Mouse (Mus musculus): ENCODE measurements around the gene Ppp1r13b. TPM values are rescaled to one million over a fixed set of nuclear protein-coding genes. Genes with fewer than 3 reads are reported as not detected.

Ppp1r13b gene
- polyA plus RNA-seq, 1 experiment from 2014 or later = 13.6 TPM

DNA sequence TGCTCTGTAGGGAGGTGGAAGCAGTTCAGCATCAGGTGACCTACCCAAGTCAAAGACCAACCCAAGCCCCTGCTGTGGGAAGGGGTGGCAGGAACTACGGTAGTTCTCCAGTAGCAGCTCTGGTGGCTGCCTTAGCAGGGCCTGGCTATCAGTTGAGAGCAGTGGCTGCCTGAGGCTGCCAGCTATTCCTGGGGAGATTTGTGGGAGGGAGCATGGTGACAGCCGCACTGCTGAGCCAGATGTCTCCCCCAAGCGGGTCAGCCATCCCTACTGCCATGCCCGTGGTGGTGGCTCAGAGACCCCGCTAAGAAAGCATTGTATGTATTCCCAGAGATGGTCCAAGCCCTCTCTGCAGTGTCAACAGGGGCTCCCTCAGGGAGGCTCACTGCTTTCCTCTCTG is 75.3 kb downstream of the Ppp1r13b start:
- Histone ChIP-seq H3K4me3 (ENCODE audit: low read depth, low read length) (no peak overlapping the region), H3K9ac (ENCODE audit: low read depth, low read length) (no peak overlapping the region), H3K36me3 (ENCODE audit: control insufficient read depth, insufficient read depth) (peaks cover 98% of the 10 kb centered on the region), H3K9me3 (ENCODE audit: control insufficient read depth) (no peaks in the 10 kb centered on the region), H3K4me2 (replicated peaks; ENCODE audit: low read depth) (no peak overlapping the region), H3K27me3 (replicated peaks; ENCODE audit: control insufficient read depth, insufficient read depth, low read length) (no peaks in the 10 kb centered on the region), H3K27ac (ENCODE audit: low read depth, low read length) (no peak overlapping the region), H3K4me1 (replicated peaks; ENCODE audit: control insufficient read depth, insufficient read depth, low read length) (no peaks in the 10 kb centered on the region)
- no peak for TF ChIP-seq CTCF (IDR thresholded peaks at IDR 0.05; ENCODE audit: low read depth)
- 85% methylated on average over 5 of the region's 5 CpGs for WGBS
- no peak for ATAC-seq

DNA sequence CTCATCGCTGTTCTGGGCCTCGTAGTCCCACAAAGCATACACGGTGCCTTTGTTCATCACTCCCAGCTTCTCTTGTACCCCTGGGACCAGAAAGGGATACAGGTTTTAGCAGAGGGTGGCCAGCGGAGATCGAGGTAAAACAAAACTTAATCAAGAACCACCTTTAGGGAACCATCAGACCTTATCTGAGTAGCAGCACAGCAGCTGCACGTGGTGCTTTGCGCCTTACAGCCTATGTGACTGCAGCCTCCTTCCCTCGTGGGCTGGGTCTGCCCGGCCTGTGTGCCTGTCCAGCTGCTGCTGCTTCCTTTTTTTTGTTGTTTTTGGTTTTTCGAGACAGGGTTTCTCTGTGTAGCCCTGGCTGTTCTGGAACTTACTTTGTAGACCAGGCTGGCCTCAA is 77.5 kb downstream of the Ppp1r13b start:
- Histone ChIP-seq H3K4me2 (replicated peaks; ENCODE audit: low read depth) (no peak overlapping the region), H3K9ac (ENCODE audit: low read depth, low read length) (no peak overlapping the region), H3K27ac (ENCODE audit: low read depth, low read length) (no peak overlapping the region), H3K4me1 (replicated peaks; ENCODE audit: control insufficient read depth, insufficient read depth, low read length) (no peaks in the 10 kb centered on the region), H3K36me3 (ENCODE audit: control insufficient read depth, insufficient read depth) (peaks cover 98% of the 10 kb centered on the region), H3K9me3 (ENCODE audit: control insufficient read depth) (no peaks in the 10 kb centered on the region), H3K27me3 (replicated peaks; ENCODE audit: control insufficient read depth, insufficient read depth, low read length) (no peaks in the 10 kb centered on the region), H3K4me3 (ENCODE audit: low read depth, low read length) (no peak overlapping the region)
- no peak for ATAC-seq
- WGBS = 80% methylated on average over 10 of the region's 10 CpGs
- TF ChIP-seq CTCF (IDR thresholded peaks at IDR 0.05; ENCODE audit: low read depth) = no peak

DNA sequence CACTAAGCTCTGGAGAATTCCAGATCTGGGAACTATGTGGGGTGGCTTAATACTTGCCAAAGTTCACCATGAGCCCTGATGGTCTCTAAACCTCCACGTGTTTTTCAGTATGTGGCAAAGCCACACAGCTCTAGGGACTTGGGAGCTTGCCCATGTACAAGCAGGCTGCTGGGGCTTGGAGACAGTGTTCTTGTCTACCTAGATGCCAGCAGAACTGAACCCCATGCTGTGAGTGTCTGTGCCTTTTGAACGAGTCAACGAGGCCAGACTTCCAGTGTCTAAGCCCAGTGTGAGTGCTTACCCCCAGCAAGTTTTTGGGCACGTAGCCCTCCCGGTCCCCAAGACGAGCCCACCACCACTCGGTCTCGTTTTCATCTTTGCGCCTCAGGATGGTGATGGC is 78.0 kb downstream of the Ppp1r13b start:
- no peak for ATAC-seq
- Histone ChIP-seq H3K4me3 (ENCODE audit: low read depth, low read length) (no peak overlapping the region), H3K36me3 (ENCODE audit: control insufficient read depth, insufficient read depth) (peaks cover 98% of the 10 kb centered on the region)

GRCm38 (mm10) chr12:111829447-111829846 is 78.5 kb downstream of the Ppp1r13b start:
- Histone ChIP-seq H3K9me3 (ENCODE audit: control insufficient read depth) (no peaks in the 10 kb centered on the region), H3K4me1 (replicated peaks; ENCODE audit: control insufficient read depth, insufficient read depth, low read length) (no peaks in the 10 kb centered on the region), H3K4me2 (replicated peaks; ENCODE audit: low read depth) (no peak overlapping the region), H3K4me3 (ENCODE audit: low read depth, low read length) (no peak overlapping the region), H3K9ac (ENCODE audit: low read depth, low read length) (no peak overlapping the region), H3K27ac (ENCODE audit: low read depth, low read length) (no peak overlapping the region), H3K27me3 (replicated peaks; ENCODE audit: control insufficient read depth, insufficient read depth, low read length) (no peaks in the 10 kb centered on the region), H3K36me3 (ENCODE audit: control insufficient read depth, insufficient read depth) (peaks cover 99% of the 10 kb centered on the region)
- WGBS = 76% methylated on average over 5 of the region's 5 CpGs
- TF ChIP-seq CTCF (IDR thresholded peaks at IDR 0.05; ENCODE audit: low read depth) = no peak
- ATAC-seq = no peak

More for the DNA sequence above, 78.0 kb downstream of the Ppp1r13b start:
- 90% methylated on average over 9 of the region's 9 CpGs for WGBS
- Histone ChIP-seq H3K9ac (ENCODE audit: low read depth, low read length) (no peak overlapping the region), H3K9me3 (ENCODE audit: control insufficient read depth) (no peaks in the 10 kb centered on the region), H3K27me3 (replicated peaks; ENCODE audit: control insufficient read depth, insufficient read depth, low read length) (no peaks in the 10 kb centered on the region), H3K4me2 (replicated peaks; ENCODE audit: low read depth) (no peak overlapping the region), H3K4me1 (replicated peaks; ENCODE audit: control insufficient read depth, insufficient read depth, low read length) (no peaks in the 10 kb centered on the region), H3K27ac (ENCODE audit: low read depth, low read length) (no peak overlapping the region)
- TF ChIP-seq CTCF (IDR thresholded peaks at IDR 0.05; ENCODE audit: low read depth) = no peak

GRCm38 (mm10) chr12:111827556-111827955 is 80.4 kb downstream of the Ppp1r13b start:
- ATAC-seq = no peak
- Histone ChIP-seq H3K9ac (ENCODE audit: low read depth, low read length) (no peak overlapping the region), H3K9me3 (ENCODE audit: control insufficient read depth) (no peaks in the 10 kb centered on the region), H3K36me3 (ENCODE audit: control insufficient read depth, insufficient read depth) (peaks cover 97% of the 10 kb centered on the region), H3K27me3 (replicated peaks; ENCODE audit: control insufficient read depth, insufficient read depth, low read length) (no peaks in the 10 kb centered on the region), H3K4me1 (replicated peaks; ENCODE audit: control insufficient read depth, insufficient read depth, low read length) (no peaks in the 10 kb centered on the region), H3K27ac (ENCODE audit: low read depth, low read length) (peak overlapping the region; percentile 28; the same call in 1 of the 2 replicates), H3K4me2 (replicated peaks; ENCODE audit: low read depth) (no peak overlapping the region), H3K4me3 (ENCODE audit: low read depth, low read length) (no peak overlapping the region)
- 88% methylated on average over 12 of the region's 12 CpGs for WGBS
- TF ChIP-seq CTCF (IDR thresholded peaks at IDR 0.05; ENCODE audit: low read depth) = no peak

DNA sequence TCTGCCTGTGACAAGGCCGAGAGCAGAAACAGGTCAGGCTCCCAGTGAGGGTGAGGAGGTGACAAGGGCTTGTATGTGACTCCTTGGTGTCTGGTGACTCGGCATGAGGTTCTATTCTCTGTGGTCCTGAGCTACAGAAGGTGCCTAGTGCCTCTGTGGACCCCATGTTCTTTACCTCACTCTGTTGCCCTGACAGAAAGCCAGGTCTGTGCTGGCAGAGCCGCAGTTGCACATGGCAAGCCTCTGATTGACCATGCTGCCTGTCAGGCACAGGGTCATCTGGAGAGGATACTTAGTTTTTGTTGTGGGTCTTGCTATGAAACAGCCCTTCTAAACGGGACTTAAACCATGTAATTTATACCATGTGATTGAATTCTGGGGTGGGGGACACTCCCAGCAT is 86.0 kb downstream of the Ppp1r13b start:
- Histone ChIP-seq H3K9me3 (ENCODE audit: control insufficient read depth) (no peaks in the 10 kb centered on the region), H3K4me2 (replicated peaks; ENCODE audit: low read depth) (no peak overlapping the region), H3K27me3 (replicated peaks; ENCODE audit: control insufficient read depth, insufficient read depth, low read length) (no peaks in the 10 kb centered on the region), H3K9ac (ENCODE audit: low read depth, low read length) (no peak overlapping the region), H3K27ac (ENCODE audit: low read depth, low read length) (no peak overlapping the region), H3K4me3 (ENCODE audit: low read depth, low read length) (no peak overlapping the region), H3K4me1 (replicated peaks; ENCODE audit: control insufficient read depth, insufficient read depth, low read length) (no peaks in the 10 kb centered on the region), H3K36me3 (ENCODE audit: control insufficient read depth, insufficient read depth) (peaks cover 45% of the 10 kb centered on the region)
- 63% methylated on average over 4 of the region's 4 CpGs for WGBS
- ATAC-seq = no peak
- TF ChIP-seq CTCF (IDR thresholded peaks at IDR 0.05; ENCODE audit: low read depth) = no peak

DNA sequence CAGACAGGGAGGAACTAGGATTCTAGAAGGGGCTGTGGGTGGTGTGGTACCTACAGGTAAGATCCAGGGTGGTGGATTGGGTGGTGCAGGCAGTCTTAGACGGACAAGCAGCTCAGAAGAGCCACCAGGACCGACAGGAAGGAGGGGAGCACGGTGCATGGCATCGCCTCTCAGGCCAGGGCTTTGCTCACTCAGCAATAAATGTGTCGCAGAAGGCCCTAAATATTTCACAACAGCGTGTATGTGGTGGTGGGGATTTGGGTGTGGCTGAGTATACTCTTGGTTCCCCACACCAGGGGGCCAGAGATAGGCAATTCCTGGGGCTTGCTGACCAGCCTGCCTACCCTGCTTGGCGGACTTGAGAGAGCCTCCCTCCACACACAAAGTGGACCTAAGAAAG is 87.2 kb downstream of the Ppp1r13b start:
- Histone ChIP-seq H3K27me3 (replicated peaks; ENCODE audit: control insufficient read depth, insufficient read depth, low read length) (no peaks in the 10 kb centered on the region), H3K4me1 (replicated peaks; ENCODE audit: control insufficient read depth, insufficient read depth, low read length) (no peaks in the 10 kb centered on the region), H3K9ac (ENCODE audit: low read depth, low read length) (no peak overlapping the region), H3K36me3 (ENCODE audit: control insufficient read depth, insufficient read depth) (peaks cover 33% of the 10 kb centered on the region), H3K27ac (ENCODE audit: low read depth, low read length) (peak overlapping the region; percentile 15; the same call in 1 of the 2 replicates), H3K4me2 (replicated peaks; ENCODE audit: low read depth) (no peak overlapping the region), H3K4me3 (ENCODE audit: low read depth, low read length) (no peak overlapping the region), H3K9me3 (ENCODE audit: control insufficient read depth) (no peaks in the 10 kb centered on the region)
- WGBS = 31% methylated on average over 7 of the region's 7 CpGs
- no peak for TF ChIP-seq CTCF (IDR thresholded peaks at IDR 0.05; ENCODE audit: low read depth)
- ATAC-seq = no peak
